Mouse (Mus musculus) G1E-ER4 (cell line): ENCODE measurements around the gene Izumo1. TPM values are rescaled to one million over a fixed set of nuclear protein-coding genes. Genes with fewer than 3 reads are reported as not detected.

ENCODE experiments used
- GATA1 ChIP-seq: IDR thresholded peaks from one replicate; pipeline ENCODE4 v1.8.0; 2012; ENCODE audit warnings: low read length, inconsistent platforms
- polyA plus RNA-seq: library from polyadenylated mRNA; stranded (reverse); fragments of >175 nt; gene quantifications from 2 replicates; pipeline ENCODE4 v1.2.3, GENCODE M21; 2012

The Izumo1 gene
- polyA plus RNA-seq, 1 experiment, result 0.14 TPM

DNA sequence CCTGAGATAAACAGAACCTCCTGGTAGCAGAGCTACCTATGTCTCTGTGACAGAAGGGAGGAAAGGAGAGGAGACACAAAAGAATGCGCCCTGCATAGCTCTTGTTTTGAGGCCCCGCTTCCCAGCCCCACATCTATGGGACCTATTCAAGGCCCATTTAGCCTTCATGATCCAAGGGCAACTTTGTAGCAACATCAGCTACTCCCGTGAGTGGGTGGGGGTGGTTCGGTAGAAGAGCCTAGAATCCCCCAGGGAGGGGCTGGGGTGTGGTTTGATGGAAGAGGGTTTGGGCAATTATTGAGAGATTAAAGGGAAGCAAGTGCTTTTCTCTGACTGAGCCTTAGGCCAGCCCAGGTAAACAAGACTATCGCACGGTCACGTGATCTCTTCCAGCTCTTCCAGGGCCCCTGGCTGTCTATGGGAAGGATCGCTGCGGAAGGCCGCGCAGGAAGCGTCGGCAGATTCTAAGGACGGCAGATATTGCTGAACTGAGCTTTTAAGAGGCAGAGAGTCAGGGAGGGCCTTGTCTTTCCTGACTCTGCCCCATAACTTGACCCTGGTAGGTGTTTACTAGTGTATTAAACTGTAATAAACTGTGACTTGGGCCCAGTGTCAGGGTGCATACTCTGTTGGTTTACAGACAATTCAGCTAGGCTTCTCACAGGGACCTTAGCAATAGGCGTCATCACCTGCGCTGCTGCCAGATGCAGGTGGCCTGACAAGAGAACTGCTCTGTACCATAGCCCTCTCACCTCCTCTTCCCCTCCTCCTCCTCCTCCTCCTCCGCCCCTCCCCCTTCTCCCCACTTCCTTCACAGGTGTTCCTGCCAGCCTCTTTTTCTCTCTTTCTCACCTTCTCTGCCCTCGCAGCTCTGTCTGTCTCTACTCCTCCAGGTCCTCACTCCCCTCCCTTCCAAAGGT lies 22.4 kb upstream of the Izumo1 start:
- no peak for TF ChIP-seq GATA1

DNA sequence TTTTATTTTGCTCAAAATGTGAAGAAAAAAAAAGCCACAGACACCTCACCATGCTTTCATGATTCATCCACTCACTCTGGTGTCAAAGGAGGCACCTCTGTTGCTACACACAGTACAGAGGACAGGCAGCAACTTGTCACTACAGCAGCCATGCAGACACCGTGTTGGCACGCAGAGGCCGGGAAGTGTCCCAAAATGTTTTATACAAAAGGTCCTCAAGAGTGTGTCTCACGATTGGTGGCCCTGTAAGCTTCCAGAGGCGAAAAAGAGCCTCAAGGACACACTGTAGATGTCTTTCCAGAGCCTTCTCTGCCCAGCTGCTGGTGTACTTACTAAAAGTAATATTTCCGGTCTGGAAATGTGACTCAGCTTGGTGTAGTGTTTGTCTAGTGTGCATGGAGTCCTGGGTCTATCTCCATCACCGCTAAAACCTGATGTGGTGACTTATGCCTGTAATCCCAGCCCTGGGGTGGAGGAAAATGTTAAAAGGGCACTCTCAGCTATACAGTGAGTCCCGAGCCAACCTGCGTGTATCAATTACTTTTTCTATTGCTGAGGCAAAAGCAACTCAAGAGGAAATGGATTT lies 15.8 kb upstream of the Izumo1 start:
- TF ChIP-seq GATA1, result no peak

DNA sequence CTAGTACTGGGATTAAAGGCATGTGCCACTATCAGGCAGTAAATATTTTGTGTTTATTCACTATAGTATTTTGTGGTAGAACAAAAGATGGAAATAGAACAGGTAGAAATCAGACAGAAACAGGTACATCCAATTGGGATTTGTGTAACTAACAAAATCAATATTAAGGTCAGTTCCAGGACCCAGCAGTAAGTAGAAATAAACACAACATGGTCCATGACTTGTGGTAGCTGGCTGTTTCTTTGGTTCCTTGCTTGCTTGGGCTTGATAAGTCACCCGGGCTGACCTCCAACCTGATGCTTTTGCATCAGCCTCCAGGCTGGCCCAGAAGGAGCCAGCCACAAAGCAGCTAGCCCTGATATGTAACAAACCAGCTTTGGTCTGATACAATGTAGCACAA lies 12.1 kb upstream of the Izumo1 start:
- TF ChIP-seq GATA1, result no peak

DNA sequence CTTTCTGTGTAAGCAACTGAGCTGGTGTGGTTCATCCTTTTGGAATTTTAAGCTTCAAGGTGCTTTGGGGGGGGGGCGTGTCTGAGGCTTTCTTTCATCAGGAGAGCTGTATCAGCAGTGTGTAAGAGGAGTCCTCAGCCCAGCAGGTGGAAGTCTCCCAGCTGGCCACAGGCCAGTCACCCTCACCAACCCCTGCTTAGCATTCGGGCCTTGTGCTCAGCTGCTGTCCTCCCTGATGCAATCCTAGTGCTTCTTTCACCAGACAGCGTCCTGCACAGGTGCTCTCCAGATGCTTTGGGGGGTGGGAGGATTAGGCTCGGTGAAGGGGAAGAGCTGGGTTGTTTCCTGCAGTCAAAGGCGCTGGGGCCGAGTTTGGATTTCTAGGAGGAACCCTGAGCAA lies 5.3 kb upstream of the Izumo1 start:
- no peak for TF ChIP-seq GATA1

DNA sequence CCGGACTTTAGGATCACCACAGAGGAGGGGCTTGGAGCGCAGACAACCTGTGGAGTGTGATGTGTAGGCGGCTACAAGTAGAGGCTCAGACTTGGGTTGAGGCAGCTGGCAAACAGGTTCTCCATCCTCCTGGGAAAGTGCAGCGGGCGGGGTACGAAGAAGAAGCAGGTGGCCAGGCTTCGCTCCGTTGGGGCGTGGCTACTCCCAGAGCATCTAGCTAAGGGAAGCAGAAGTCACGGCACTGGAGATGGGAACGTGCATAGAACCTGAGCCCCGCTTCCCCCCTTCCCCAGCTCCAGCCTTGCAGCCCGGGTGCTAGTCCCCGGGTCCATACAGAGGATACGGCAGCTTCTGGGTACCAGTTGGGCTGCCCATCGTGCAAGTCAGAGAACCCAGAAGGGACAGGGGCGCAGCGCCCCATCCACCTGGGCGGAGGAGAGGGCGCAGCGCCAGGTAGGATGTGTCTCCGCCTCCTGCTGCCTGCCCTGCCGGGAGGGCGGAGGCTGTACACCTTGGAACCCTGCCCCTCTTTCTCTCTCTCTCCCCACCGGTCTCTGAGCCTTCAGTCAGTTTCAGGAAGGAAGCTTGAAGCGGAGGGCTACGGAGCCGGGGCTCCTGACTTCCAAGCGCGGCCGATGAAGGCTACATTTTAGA lies 4.4 kb upstream of the Izumo1 start, which contains the start of gene Fut1:
Gene Fut1, plus strand, starts transcription at position 248 of the 654 bp plus-strand sequence.
- no peak for TF ChIP-seq GATA1

DNA sequence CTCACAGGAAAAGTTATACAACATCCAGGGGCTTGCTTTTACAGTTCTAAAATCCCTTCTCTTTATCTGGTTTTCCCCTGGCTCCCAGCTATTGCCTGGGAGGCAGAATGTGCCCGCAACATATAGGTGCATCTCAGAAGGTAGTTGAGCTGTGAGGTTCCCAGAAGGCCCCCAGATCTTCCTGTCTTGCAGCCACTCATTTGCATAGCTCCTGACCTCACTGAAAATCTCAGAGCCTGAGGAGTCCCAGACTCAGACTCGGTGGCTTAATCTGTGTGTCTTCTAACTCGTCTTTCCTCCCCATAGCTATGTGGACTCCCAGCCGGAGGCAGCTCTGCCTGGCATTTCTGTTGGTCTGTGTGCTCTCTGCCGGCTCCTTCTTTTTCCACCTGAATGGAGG lies 3.3 kb upstream of the Izumo1 start:
- no peak for TF ChIP-seq GATA1

DNA sequence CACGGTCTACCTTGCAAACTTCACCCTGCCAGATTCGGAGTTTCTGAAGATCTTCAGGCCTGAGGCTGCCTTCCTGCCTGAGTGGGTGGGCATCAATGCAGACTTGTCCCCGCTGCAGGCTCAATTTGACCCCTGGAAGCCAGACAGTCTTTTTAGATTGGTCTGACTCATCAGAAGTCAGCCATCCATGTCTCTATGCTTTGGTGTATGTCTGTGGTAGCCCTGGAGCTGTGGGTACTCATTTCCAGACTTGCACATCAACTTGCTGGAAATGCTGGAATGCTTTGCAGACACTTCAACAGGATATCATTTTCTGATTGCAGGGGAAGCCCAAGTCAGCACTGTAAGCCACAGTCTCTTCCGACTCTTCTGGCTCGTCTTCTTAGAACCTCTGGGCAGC lies 2.0 kb upstream of the Izumo1 start:
- TF ChIP-seq GATA1, result no peak

DNA sequence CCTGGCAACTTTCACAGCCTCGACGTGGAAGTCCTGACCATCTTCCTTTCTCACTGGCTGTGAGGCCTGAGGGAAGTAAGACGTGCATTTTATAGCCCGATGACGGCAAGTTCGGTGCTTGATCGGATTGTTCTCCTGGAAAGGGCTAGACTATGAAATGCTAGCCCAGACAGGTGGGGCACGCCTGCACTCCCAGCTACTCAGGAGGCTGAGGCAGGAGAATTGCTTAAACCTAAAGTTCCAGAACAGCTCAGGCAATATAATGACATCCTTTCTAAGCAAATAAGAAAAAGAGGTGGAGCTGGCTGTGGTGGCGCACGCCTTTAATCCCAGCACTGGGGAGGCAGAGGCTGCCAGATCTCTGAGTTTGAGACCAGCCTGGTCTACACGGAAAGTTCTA lies 1.9 kb downstream of the Izumo1 start:
- TF ChIP-seq GATA1, result no peak

DNA sequence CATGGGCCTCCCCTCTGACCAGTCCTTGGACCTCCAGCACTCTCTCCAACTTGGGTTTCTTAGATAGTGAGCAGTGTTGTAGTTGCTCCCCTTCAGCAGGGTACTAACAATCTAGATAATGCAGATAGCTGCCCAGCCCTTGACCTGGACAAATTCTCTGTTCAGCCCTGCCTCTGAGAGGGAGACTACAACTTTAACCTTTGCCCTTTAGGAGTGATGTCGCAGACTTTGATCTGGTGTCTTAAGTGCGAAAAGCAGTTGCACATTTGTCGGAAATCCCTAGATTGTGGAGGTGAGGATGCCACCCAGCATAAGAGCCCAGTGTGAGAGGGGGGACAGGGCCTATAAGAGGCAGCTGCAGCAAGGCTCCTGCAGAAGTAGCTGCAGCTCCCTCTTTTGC lies 3.1 kb downstream of the Izumo1 start:
- no peak for TF ChIP-seq GATA1

DNA sequence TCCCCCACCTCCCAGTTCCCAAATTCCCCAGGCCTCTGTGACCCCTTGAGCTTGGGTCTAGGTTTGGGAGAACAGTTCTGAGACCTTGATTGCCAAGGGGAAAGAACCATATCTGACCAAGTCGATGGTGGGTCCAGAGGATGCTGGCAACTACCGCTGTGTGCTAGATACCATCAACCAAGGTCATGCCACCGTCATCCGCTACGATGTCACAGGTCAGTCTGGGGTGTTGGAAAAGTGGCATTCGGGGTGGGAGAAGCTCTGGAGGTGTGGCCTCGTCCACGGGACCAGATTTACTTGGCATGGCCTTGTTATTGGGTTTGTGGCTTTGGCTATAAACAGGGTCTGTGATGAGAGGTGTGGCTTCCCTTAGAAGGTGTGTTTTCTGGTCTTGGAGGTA lies 3.9 kb downstream of the Izumo1 start:
- no peak for TF ChIP-seq GATA1

DNA sequence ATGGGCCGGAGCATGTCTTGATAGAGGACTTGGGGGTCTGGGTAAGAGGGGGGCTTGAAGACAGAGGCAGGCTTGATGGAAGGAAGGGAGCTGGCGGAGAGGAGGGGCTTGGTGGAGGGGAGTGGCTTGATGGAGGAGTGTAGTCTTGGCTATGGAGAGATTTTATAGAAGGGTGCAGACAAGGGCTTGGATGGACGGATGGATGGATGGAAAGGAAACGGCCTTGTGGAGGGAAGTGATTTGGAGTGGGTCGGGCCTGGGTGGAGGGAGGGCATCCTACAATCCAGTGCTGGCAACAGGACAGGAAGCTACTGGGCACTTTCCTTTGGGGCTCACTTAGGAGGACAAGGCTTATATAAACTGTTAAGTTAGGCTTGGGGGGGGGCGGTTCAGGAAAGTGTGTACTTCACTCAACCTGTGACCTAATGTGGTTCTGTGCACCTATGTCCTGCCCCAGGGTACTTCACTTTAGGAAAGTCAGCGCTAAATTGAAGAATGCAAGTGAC lies 5.0 kb downstream of the Izumo1 start:
- TF ChIP-seq GATA1, result no peak

DNA sequence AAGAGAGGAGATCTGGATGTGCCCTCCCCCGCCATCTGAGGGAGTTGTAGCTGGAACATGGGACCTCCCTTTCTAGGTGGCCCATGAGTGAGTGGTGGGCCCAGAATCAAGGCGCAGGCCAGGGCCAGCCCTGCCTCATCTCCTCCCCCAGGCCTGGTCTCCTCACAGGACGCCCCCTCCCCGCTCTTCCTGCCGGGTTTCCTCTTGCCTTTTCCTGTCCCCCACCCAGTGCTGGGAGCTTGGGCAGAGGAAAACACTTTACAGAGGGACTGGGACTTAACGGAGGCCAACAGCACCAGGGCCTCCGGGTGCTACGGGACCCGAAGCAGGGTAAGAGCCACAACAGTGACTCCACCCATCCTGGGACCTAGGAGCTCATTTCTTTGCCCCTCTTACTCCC lies 5.7 kb downstream of the Izumo1 start, which contains the start of gene Rasip1:
Gene Rasip1, plus strand, starts transcription at position 228 of the 400 bp plus-strand sequence.
- no peak for TF ChIP-seq GATA1

DNA sequence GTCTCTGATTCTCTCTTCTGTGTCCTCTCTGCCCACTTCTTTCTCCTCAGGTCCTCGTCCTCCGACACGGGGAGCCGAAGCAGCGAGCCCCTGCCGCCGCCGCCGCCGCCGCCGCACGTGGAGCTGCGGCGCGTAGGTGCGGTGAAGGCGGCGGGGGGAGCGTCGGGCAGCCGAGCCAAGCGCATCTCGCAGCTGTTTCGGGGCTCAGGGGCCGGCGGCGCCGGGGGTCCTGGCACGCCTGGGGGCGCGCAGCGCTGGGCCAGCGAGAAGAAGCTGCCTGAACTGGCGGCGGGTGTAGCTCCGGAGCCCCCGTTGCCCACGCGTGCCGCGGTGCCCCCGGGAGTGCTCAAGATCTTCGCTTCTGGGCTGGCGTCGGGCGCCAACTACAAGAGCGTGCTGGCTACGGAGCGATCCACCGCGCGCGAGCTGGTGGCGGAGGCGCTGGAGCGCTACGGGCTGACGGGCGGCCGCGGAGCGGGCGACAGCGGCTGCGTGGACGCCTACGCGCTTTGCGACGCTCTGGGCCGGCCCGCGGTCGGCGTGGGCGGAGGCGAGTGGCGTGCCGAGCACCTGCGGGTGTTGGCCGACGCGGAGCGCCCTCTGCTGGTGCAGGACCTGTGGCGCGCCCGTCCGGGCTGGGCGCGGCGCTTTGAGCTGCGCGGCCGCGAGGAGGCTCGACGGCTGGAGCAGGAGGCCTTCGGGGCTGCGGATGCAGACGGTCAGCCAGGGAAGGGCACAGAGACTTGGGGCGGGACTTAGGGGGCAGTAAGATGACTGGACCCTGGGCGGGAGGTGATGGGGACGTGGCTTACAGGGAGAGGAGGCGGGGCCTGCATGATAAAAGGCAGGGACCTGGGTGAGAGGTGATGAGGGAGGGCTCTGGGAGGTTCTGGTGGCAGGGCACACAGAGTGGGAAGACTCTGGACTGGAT lies 7.0 kb downstream of the Izumo1 start:
- no peak for TF ChIP-seq GATA1

DNA sequence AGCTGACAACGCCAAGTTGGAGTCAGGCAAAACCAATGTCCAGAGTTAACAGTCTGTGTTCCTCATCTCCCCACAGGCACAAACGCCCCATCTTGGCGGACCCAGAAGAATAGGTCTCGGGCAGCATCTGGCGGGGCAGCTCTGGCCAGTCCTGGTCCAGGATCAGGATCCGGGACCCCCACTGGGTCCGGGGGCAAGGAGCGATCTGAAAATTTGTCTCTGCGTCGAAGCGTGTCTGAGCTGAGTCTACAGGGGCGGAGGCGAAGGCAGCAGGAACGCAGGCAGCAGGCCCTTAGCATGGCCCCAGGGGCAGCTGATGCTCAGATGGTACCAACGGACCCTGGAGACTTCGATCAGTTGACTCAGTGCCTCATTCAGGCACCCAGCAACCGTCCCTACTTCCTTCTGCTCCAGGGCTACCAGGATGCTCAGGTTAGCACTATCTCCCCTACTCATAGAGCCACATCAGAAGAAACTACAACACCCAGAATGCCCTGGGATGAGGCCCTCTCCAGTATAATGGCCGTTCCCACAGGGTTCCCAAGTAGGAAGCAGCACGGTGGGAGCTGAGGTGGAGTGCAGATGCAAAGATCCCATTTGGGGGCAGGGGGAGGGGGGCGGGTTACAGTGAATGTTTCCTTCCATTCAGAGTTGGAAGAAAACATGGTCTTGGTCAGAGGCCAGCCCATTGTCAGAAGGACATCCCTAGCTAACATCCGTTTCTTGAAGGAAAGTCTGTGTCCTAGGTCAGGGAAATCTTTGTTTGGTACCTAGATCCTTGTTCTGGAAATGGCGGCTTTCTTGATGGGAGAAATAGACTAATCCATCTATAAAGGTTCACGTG lies 8.7 kb downstream of the Izumo1 start:
- no peak for TF ChIP-seq GATA1
